Mouse (Mus musculus) intestine, postnatal 0 days (tissue): ENCODE measurements at regions not wholly inside any gene's neighbourhood (a gene's known extent, or its start where the extent isn't known, plus 50 kb on each side); places are given as distances from the start of the nearest gene placed in this dataset.

ENCODE experiments used
- ATAC-seq: fragments of 200-750 bp; cut with Nextera tagmentation; 2 replicates; pipeline ENCODE4 v1.8.0; 2017; ENCODE audit warnings: mild to moderate bottlenecking, moderate TSS enrichment, moderate library complexity
- H3K27ac ChIP-seq: fragments of 300-500 bp; sonication (generic); 2 replicates; pipeline ENCODE4 v1.5.1; 2014; ENCODE audit warnings: mild to moderate bottlenecking, low read depth, low read length, moderate library complexity
- H3K27me3 ChIP-seq: fragments of 300-500 bp; sonication (generic); replicated peaks from 2 replicates; pipeline ENCODE4 v1.6.1; 2014; ENCODE audit warnings: low read length, mixed read lengths; ENCODE audit not compliant: control insufficient read depth, insufficient read depth
- H3K36me3 ChIP-seq: fragments of 300-500 bp; sonication (generic); 2 replicates; pipeline ENCODE4 v1.6.1; 2014; ENCODE audit warnings: mild to moderate bottlenecking, moderate library complexity; ENCODE audit not compliant: control insufficient read depth, insufficient read depth
- H3K4me1 ChIP-seq: fragments of 300-500 bp; sonication (generic); replicated peaks from 2 replicates; pipeline ENCODE4 v1.6.1; 2014; ENCODE audit warnings: antibody characterized with exemption, low read length, mixed read lengths; ENCODE audit not compliant: control insufficient read depth, insufficient read depth
- H3K4me2 ChIP-seq: fragments of 300-500 bp; sonication (generic); replicated peaks from 2 replicates; pipeline ENCODE4 v1.6.1; 2014; ENCODE audit warnings: low read depth, mild to moderate bottlenecking, moderate library complexity
- H3K4me3 ChIP-seq: fragments of 300-500 bp; sonication (generic); 2 replicates; pipeline ENCODE4 v1.5.1; 2014; ENCODE audit warnings: low read depth, low read length
- H3K9ac ChIP-seq: fragments of 300-500 bp; sonication (generic); 2 replicates; pipeline ENCODE4 v1.6.1; 2014; ENCODE audit warnings: mild to moderate bottlenecking, low read depth, low read length
- H3K9me3 ChIP-seq: fragments of 300-500 bp; sonication (generic); 2 replicates; pipeline ENCODE4 v1.6.1; 2016; ENCODE audit warnings: mixed run types; ENCODE audit not compliant: control insufficient read depth
- CTCF ChIP-seq: sonication (generic); IDR thresholded peaks from 2 replicates; pipeline ENCODE4 v1.5.1; 2016; ENCODE audit warnings: low read depth, mild to moderate bottlenecking, control low read depth, antibody characterized with exemption, moderate library complexity
- WGBS: fragments of 180-500 bp; shearing (Covaris S2); extraction: QIAGEN DNeasy Blood & Tissue Kit; methylation state at CpG from one replicate; pipeline ENCODE4 v1.1.7; 2014; 5-methylcytosine and 5-hydroxymethylcytosine counted together

DNA sequence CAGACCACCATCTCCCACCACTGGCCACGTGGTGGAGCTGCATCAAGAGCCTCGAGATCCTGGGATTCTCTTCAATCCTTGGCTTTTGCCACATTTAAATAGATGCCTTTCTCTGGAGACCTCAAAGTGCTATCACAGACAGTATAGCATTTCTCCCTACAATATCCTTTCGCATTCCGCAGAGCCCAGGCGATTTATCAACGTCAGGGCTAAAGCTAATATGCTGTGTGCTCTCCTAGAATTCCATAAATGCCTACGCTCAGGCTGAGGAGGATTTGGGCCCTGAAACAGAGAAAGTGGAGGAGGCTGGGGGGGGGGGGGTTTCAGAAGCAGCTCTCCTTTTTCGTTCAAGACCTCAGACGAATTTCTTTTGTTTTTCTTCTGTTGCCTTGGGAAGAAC is 394.0 kb upstream of the 4930452B06Rik start:
- Histone ChIP-seq H3K27ac (no peak overlapping the region), H3K4me2 (no peak overlapping the region), H3K27me3 (no peaks in the 10 kb centered on the region), H3K4me3 (no peak overlapping the region), H3K4me1 (no peaks in the 10 kb centered on the region), H3K9me3 (no peaks in the 10 kb centered on the region), H3K9ac (no peak overlapping the region), H3K36me3 (no peaks in the 10 kb centered on the region)
- TF ChIP-seq CTCF = peak; percentile 14; the same call in 1 of the 2 replicates
- WGBS = 47% methylated on average over 9 of the region's 9 CpGs
- ATAC-seq = no peak

DNA sequence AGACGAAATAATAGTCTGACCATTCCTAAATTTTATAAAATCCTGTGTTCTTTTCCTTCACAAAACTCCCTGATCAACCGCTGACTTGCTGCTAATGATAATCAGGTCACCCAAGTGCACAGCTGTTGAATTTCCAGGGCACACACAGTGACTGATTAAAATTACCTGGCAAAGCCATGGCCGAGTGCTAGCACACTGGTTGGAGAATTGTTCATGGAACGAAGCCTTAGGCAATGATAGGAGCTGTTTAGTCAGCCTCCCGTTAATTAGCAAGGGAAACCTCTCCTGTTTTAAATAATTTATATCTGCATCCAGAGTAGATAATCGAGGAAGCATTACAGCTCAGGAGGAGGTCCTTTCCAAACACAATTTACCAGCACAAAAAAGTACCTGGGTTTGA is 362.8 kb upstream of the 4930452B06Rik start:
- ATAC-seq = no peak
- TF ChIP-seq CTCF = no peak
- 74% methylated on average over 6 of the region's 6 CpGs for whole genome bisulfite sequencing
- Histone ChIP-seq H3K4me2 (no peak overlapping the region), H3K27ac (no peak overlapping the region), H3K9me3 (no peaks in the 10 kb centered on the region), H3K4me3 (no peak overlapping the region), H3K36me3 (no peaks in the 10 kb centered on the region), H3K4me1 (no peaks in the 10 kb centered on the region), H3K27me3 (no peaks in the 10 kb centered on the region), H3K9ac (no peak overlapping the region)

DNA sequence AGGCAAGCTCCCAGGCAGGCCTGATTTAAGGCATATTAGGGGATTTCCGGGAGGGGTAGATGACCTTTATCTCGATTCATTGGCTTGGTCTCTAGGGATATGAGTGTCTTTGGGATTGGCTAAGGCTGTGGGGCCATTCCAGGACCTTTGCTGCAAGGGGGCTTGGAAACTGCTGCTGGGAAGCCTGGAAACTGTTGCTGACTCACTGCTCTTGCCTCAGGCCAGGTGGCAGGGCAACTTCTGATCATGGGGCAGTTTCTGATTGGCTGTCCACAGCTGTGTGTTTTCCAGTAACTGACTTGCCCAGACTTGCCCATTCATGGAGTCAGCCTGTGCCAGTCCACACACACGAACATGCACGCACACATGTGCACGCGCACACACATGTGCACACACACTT is 349.8 kb upstream of the 4930452B06Rik start:
- no peak for ATAC-seq
- no peaks in the 10 kb centered on the region for H3K36me3 ChIP-seq
- TF ChIP-seq CTCF = no peak
- H3K27ac ChIP-seq = no peak overlapping the region
- WGBS = 85% methylated on average over 6 of the region's 6 CpGs
- H3K9me3 ChIP-seq = no peaks in the 10 kb centered on the region
- H3K4me1 ChIP-seq = no peaks in the 10 kb centered on the region
- no peak overlapping the region for H3K4me2 ChIP-seq
- H3K4me3 ChIP-seq = no peak overlapping the region
- H3K27me3 ChIP-seq = no peaks in the 10 kb centered on the region
- no peak overlapping the region for H3K9ac ChIP-seq

DNA sequence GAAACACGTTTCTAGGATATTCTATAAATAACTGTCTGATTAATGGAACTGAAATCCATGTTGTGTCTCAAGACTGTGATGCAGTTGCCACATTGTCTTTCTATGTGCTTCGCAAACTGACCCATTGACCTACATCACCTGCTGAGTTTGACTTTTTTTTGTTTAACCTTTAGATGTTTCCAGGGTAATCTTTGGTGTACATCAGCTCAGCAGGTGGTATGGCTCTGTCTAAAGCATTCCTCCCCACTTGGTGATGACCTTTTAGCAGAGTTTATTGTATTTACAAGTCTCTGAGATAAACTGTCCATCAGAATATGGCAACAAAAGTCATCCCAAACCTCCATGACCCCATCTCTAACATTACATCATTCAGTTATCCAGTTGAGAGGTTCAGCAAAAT is 337.0 kb upstream of the 4930452B06Rik start:
- no peaks in the 10 kb centered on the region for H3K9me3 ChIP-seq
- TF ChIP-seq CTCF = no peak
- no peaks in the 10 kb centered on the region for H3K27me3 ChIP-seq
- H3K4me2 ChIP-seq = no peak overlapping the region
- H3K27ac ChIP-seq = no peak overlapping the region
- no peaks in the 10 kb centered on the region for H3K36me3 ChIP-seq
- no peaks in the 10 kb centered on the region for H3K4me1 ChIP-seq
- H3K4me3 ChIP-seq = no peak overlapping the region
- no peak for ATAC-seq
- no peak overlapping the region for H3K9ac ChIP-seq
- 64% methylated on average over 2 of the region's 2 CpGs for WGBS

DNA sequence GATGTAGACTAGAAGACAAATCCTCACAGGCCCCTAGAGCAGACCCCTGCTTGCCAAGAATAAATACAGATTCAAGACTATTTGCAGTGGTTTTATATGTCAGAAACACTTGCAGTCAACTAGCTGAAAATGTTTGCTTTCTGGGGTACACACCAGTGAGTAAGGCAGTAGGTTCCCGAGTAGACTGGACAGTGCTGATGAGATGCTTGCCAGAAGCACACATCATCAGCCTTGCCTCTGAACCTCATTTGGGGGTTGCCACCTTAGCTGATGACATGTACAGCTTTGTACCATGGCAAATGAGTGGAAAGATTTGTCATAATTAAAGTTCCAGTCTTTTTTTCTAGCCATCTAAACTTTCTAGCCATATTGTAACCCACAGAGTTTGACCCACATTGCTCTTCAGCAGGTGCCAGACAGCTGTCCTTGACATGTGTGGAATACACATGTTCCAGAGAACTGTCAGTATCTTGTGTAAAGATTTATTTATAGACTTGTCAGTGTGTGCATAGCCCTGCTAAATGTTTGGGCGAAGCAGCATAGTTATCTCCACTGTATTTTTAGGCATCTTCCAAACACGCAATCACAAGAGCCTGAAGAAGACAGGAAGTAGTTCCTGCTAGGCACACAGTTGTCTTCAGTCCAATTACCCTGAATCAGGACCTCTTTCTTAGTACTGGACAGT is 334.5 kb upstream of the 4930452B06Rik start:
- no peak for TF ChIP-seq CTCF
- no peak overlapping the region for H3K27ac ChIP-seq
- no peak overlapping the region for H3K4me3 ChIP-seq
- H3K9me3 ChIP-seq = no peaks in the 10 kb centered on the region
- H3K4me2 ChIP-seq = no peak overlapping the region
- no peaks in the 10 kb centered on the region for H3K4me1 ChIP-seq
- H3K27me3 ChIP-seq = no peaks in the 10 kb centered on the region
- H3K9ac ChIP-seq = no peak overlapping the region
- 64% methylated on average over 3 of the region's 3 CpGs for WGBS
- no peak for ATAC-seq
- no peaks in the 10 kb centered on the region for H3K36me3 ChIP-seq

DNA sequence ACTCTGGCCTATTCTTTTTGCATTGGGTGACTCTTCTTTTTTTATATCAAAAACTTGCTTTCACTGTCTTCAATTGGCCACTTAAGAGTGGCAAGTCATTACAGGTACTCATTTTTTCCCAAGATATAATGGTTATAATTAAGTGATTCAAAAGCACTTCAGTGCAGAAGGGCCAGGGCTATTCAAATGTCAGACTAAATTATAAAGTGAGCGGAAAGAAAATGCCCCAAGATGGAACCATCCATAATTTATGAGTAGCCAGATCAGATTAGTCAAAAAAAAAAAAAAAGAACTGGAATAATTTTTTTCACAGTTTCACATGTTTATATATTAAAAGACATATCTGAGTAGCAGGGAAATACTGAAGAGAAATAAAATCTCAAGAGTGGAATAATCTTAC is 333.8 kb upstream of the 4930452B06Rik start:
- WGBS = 95% methylated on average over 1 of the region's 1 CpGs
- H3K4me2 ChIP-seq = no peak overlapping the region
- no peak overlapping the region for H3K27ac ChIP-seq
- no peak overlapping the region for H3K9ac ChIP-seq
- H3K4me3 ChIP-seq = no peak overlapping the region
- no peaks in the 10 kb centered on the region for H3K4me1 ChIP-seq
- no peak for ATAC-seq
- TF ChIP-seq CTCF = no peak
- H3K27me3 ChIP-seq = no peaks in the 10 kb centered on the region
- no peaks in the 10 kb centered on the region for H3K9me3 ChIP-seq
- no peaks in the 10 kb centered on the region for H3K36me3 ChIP-seq

DNA sequence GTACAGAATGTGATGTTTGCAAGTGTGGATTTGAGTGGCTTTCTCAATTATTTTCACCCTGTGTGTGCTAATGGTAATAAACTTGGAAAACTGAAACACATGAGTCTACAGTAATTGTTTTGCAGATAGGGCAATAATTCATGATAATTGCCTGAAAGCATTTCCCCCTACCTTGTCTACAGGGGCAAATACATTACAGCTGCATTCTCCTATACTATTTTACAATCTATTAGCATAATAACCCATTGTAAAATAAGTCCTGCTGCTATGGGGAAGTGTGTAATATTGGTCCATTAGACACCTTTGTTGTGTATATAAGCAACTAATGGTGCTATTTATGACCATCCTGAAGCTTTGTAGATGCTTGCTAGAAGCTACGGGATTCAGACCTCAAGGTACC is 327.4 kb upstream of the 4930452B06Rik start:
- no peak for ATAC-seq
- WGBS = 65% methylated on average over 1 of the region's 1 CpGs
- no peak overlapping the region for H3K4me3 ChIP-seq
- H3K9ac ChIP-seq = no peak overlapping the region
- H3K27me3 ChIP-seq = no peaks in the 10 kb centered on the region
- H3K36me3 ChIP-seq = no peaks in the 10 kb centered on the region
- H3K4me1 ChIP-seq = no peaks in the 10 kb centered on the region
- TF ChIP-seq CTCF = no peak
- no peak overlapping the region for H3K27ac ChIP-seq
- no peak overlapping the region for H3K4me2 ChIP-seq
- H3K9me3 ChIP-seq = no peaks in the 10 kb centered on the region
